Mouse (Mus musculus) liver, embryonic 12.5 days (tissue): Measurements from ENCODE around the gene Rasgrp3. TPM values are rescaled to one million over a fixed set of nuclear protein-coding genes. Genes with fewer than 3 reads are reported as not detected.
A peak's percentile ranks its signal among the peaks of the same experiment; 100 is the strongest.

Experiments
- ATAC-seq: fragments of 200-750 bp; cut with Nextera tagmentation; 2 replicates; pipeline ENCODE4 v1.8.0; 2017; ENCODE audit warnings: moderate number of reproducible peaks, mild to moderate bottlenecking, moderate library complexity
- H3K27ac ChIP-seq: fragments of 300-500 bp; sonication (generic); 2 replicates; pipeline ENCODE4 v1.5.1; 2016; ENCODE audit warnings: mild to moderate bottlenecking
- H3K27me3 ChIP-seq: fragments of 300-500 bp; sonication (generic); replicated peaks from 2 replicates; pipeline ENCODE4 v1.6.1; 2016; ENCODE audit warnings: mild to moderate bottlenecking, moderate library complexity
- H3K36me3 ChIP-seq: fragments of 300-500 bp; sonication (generic); 2 replicates; pipeline ENCODE4 v1.6.1; 2016; ENCODE audit warnings: mild to moderate bottlenecking, moderate library complexity
- H3K4me1 ChIP-seq: fragments of 300-500 bp; sonication (generic); 2 replicates; pipeline ENCODE4 v1.6.1; 2016
- H3K4me2 ChIP-seq: fragments of 300-500 bp; sonication (generic); 2 replicates; pipeline ENCODE4 v1.6.1; 2016; ENCODE audit warnings: mild to moderate bottlenecking, moderate library complexity
- H3K4me3 ChIP-seq: fragments of 300-500 bp; sonication (generic); 2 replicates; pipeline ENCODE4 v1.5.1; 2016; ENCODE audit warnings: mild to moderate bottlenecking, moderate library complexity
- H3K9ac ChIP-seq: fragments of 300-500 bp; sonication (generic); 2 replicates; pipeline ENCODE4 v1.6.1; 2016; ENCODE audit warnings: mild to moderate bottlenecking, moderate library complexity
- H3K9me3 ChIP-seq: fragments of 300-500 bp; sonication (generic); replicated peaks from 2 replicates; pipeline ENCODE4 v1.6.1; 2016; ENCODE audit warnings: mild to moderate bottlenecking, moderate library complexity
- WGBS: fragments of 180-500 bp; shearing (Covaris S2); methylation state at CpG from one replicate; pipeline ENCODE4 v1.1.7; 2016; ENCODE audit not compliant: insufficient replicate concordance; 5-methylcytosine and 5-hydroxymethylcytosine counted together
- polyA plus RNA-seq: library from polyadenylated mRNA; unstranded; fragments of >200 nt; fragmentation: Nextera tagmentation; extraction: Ambion mirVana; gene quantifications from 2 replicates; pipeline ENCODE4 v1.2.1, GENCODE M21; 2016

Rasgrp3 gene
- polyA plus RNA-seq, 1 experiment from 2014 or later = 6.3 TPM

DNA sequence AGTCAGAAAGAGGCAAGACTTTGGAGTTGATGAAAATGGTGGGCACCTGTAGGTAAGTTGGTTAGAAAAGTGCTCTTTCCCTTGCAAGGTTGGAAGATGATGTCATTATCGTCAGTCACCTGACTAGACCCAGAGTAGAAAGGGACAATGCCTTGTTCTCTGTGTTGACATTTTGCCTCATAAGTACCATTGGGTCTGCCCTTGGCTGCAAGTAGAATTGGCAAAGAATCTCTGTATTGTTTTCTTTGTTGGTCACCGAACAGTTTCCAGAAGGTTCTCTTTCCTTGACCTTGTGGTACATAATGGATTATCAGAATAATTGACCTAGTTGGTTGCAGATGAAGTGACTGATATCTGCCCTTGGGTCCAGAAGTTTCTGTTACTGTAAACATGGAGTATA, 27.9 kb downstream of the Rasgrp3 start:
- Histone ChIP-seq H3K27ac (no peak overlapping the region), H3K4me2 (no peak overlapping the region), H3K4me1 (peaks cover 16% of the 10 kb centered on the region; the same call in 1 of the 2 replicates), H3K9me3 (no peaks in the 10 kb centered on the region), H3K4me3 (no peak overlapping the region), H3K9ac (no peak overlapping the region), H3K27me3 (no peaks in the 10 kb centered on the region), H3K36me3 (no peaks in the 10 kb centered on the region)
- no peak for ATAC-seq
- 75% methylated on average over 2 of the region's 2 CpGs for WGBS

DNA sequence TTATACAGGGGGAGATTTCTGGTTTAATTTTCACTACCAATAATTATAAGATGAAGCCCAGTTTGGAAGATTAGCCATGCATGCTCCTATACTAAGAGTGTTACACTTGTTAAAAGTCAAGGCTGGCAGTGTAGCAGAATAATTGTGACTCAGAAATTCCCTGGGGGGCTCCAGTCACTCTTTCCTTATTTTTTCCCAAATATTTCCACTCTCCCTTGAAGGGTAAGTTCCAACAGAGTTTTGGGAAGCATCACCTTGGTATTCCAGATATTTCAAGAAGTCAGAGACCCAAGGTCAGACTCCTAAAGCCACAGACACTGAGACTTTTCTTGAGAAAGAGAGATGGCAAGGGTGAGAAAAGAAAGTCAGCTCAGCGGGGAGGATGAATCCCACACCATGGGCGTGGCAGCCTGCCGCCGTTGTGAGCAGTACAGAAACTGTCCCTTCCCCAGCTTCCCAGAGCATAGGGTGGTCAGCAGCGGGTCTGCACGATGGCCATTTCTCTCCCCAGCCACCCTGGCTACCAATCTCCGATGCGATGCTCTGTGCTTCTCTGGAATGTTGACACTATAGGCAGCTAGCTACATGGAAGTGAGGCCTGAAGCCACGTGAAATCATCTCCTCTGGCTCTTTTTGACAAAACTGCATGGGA, 28.8 kb downstream of the Rasgrp3 start:
- Histone ChIP-seq H3K9ac (no peak overlapping the region), H3K4me1 (peaks cover 16% of the 10 kb centered on the region; the same call in 1 of the 2 replicates), H3K36me3 (no peaks in the 10 kb centered on the region), H3K27ac (no peak overlapping the region), H3K4me2 (peak overlapping the region; percentile 51), H3K27me3 (no peaks in the 10 kb centered on the region), H3K4me3 (no peak overlapping the region), H3K9me3 (no peaks in the 10 kb centered on the region)
- peak; percentile 24; the same call in 1 of the 2 replicates for ATAC-seq
- 5% methylated on average over 9 of the region's 9 CpGs for WGBS

DNA sequence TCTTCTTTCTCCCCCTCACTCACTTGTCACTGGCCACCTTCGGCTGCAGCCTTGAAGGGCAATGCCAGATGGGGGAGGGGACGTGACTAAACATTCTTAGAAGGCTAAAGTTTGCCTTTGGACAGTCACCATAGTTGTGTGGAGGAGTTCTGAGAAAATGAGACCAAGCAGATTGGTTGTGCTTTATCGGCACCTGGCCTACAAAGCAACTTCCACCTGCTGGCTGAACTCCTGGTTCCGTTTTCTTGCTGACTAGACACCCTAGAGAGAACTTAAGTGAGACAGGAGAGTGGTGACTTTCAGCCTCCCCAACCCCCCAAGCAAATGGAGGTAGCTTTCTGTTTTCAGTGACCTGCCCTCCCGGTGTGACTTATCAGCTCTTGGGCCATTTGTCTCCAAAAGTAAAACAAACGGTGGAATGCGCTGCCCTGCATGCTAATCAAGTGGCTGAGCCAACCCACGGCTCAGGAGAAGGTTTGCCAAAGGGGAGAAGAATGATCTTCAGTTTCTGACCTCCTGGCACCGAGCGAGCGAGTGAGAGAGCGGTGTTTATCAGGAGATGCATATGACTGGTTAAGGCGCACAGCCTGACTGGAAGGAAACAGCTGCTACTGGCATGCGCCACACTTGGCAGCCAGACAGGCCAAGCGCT, 29.4 kb downstream of the Rasgrp3 start:
- 3% methylated on average over 15 of the region's 15 CpGs for WGBS
- Histone ChIP-seq H3K4me3 (peak overlapping the region; percentile 14; the same call in 1 of the 2 replicates), H3K9ac (no peak overlapping the region), H3K4me2 (peak overlapping the region; percentile 51), H3K4me1 (peaks cover 16% of the 10 kb centered on the region; the same call in 1 of the 2 replicates), H3K27me3 (no peaks in the 10 kb centered on the region), H3K9me3 (no peaks in the 10 kb centered on the region), H3K36me3 (no peaks in the 10 kb centered on the region), H3K27ac (no peak overlapping the region)
- ATAC-seq = peak; percentile 40; the same call in 1 of the 2 replicates

GRCm38 (mm10) chr17:75465635-75465997, 29.9 kb downstream of the Rasgrp3 start:
- Histone ChIP-seq H3K27me3 (no peaks in the 10 kb centered on the region), H3K36me3 (no peaks in the 10 kb centered on the region), H3K4me1 (peaks cover 16% of the 10 kb centered on the region; the same call in 1 of the 2 replicates), H3K27ac (no peak overlapping the region), H3K4me2 (peak overlapping the region; percentile 51), H3K9me3 (no peaks in the 10 kb centered on the region), H3K9ac (no peak overlapping the region), H3K4me3 (peak overlapping the region; percentile 14; the same call in 1 of the 2 replicates)
- no peak for ATAC-seq
- 18% methylated on average over 14 of the region's 14 CpGs for WGBS

- Histone ChIP-seq H3K4me2 (no peak overlapping the region), H3K4me3 (no peak overlapping the region), H3K36me3 (no peaks in the 10 kb centered on the region), H3K4me1 (peaks cover 16% of the 10 kb centered on the region; the same call in 1 of the 2 replicates), H3K27me3 (no peaks in the 10 kb centered on the region), H3K27ac (no peak overlapping the region), H3K9ac (no peak overlapping the region), H3K9me3 (no peaks in the 10 kb centered on the region)
- 50% methylated on average over 4 of the region's 4 CpGs for WGBS
- ATAC-seq = no peak
Observed at GRCm38 (mm10) chr17:75466948-75467347, 31.3 kb downstream of the Rasgrp3 start.

DNA sequence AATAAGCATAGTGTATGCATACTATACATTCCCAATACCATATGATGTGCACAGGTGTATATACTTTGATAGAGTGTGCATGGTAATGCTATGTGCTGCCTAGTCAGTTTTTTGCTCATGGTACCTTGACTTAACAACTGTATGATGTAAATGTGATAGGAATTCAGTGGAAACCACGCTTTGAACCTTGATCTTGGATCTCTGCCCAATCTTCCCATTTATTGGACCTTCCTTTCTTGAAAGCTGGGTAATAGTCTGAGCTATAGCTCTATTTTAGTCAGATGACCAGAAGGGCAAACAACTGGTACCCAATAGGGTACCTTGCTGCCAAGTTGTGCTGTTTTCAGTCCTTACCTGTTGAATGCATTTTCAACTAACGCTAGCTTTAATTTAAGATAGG, 31.8 kb downstream of the Rasgrp3 start:
- Histone ChIP-seq H3K4me3 (no peak overlapping the region), H3K9ac (no peak overlapping the region), H3K9me3 (no peaks in the 10 kb centered on the region), H3K27ac (no peak overlapping the region), H3K4me1 (peaks cover 16% of the 10 kb centered on the region; the same call in 1 of the 2 replicates), H3K4me2 (no peak overlapping the region), H3K27me3 (no peaks in the 10 kb centered on the region), H3K36me3 (no peaks in the 10 kb centered on the region)
- 63% methylated on average over 2 of the region's 2 CpGs for WGBS
- ATAC-seq = no peak

- no peaks in the 10 kb centered on the region for H3K36me3 ChIP-seq
- WGBS = 75% methylated on average over 10 of the region's 10 CpGs
- ATAC-seq = no peak
Observed at GRCm38 (mm10) chr17:75468479-75469114, 32.9 kb downstream of the Rasgrp3 start.

GRCm38 (mm10) chr17:75470325-75470724, 34.6 kb downstream of the Rasgrp3 start:
- no peaks in the 10 kb centered on the region for H3K9me3 ChIP-seq
- no peak overlapping the region for H3K4me3 ChIP-seq
- 66% methylated on average over 6 of the region's 6 CpGs for WGBS
- no peaks in the 10 kb centered on the region for H3K27me3 ChIP-seq
- no peak overlapping the region for H3K9ac ChIP-seq
- no peak overlapping the region for H3K27ac ChIP-seq
- ATAC-seq = no peak
- no peaks in the 10 kb centered on the region for H3K36me3 ChIP-seq
- no peak overlapping the region for H3K4me2 ChIP-seq
- peaks cover 7% of the 10 kb centered on the region; the same call in 1 of the 2 replicates for H3K4me1 ChIP-seq

More at GRCm38 (mm10) chr17:75468479-75469114, 32.9 kb downstream of the Rasgrp3 start:
- H3K4me3 ChIP-seq = no peak overlapping the region
- H3K9me3 ChIP-seq = no peaks in the 10 kb centered on the region
- H3K9ac ChIP-seq = no peak overlapping the region
- H3K27me3 ChIP-seq = no peaks in the 10 kb centered on the region
- H3K4me2 ChIP-seq = no peak overlapping the region
- peaks cover 16% of the 10 kb centered on the region; the same call in 1 of the 2 replicates for H3K4me1 ChIP-seq
- no peak overlapping the region for H3K27ac ChIP-seq

GRCm38 (mm10) chr17:75470885-75471610, 35.4 kb downstream of the Rasgrp3 start:
- peaks cover 8% of the 10 kb centered on the region for H3K4me1 ChIP-seq
- H3K9me3 ChIP-seq = no peaks in the 10 kb centered on the region
- no peak overlapping the region for H3K4me2 ChIP-seq
- 78% methylated on average over 7 of the region's 7 CpGs for WGBS
- H3K27me3 ChIP-seq = no peaks in the 10 kb centered on the region
- H3K9ac ChIP-seq = no peak overlapping the region
- no peak overlapping the region for H3K4me3 ChIP-seq
- no peak for ATAC-seq
- no peaks in the 10 kb centered on the region for H3K36me3 ChIP-seq
- no peak overlapping the region for H3K27ac ChIP-seq

DNA sequence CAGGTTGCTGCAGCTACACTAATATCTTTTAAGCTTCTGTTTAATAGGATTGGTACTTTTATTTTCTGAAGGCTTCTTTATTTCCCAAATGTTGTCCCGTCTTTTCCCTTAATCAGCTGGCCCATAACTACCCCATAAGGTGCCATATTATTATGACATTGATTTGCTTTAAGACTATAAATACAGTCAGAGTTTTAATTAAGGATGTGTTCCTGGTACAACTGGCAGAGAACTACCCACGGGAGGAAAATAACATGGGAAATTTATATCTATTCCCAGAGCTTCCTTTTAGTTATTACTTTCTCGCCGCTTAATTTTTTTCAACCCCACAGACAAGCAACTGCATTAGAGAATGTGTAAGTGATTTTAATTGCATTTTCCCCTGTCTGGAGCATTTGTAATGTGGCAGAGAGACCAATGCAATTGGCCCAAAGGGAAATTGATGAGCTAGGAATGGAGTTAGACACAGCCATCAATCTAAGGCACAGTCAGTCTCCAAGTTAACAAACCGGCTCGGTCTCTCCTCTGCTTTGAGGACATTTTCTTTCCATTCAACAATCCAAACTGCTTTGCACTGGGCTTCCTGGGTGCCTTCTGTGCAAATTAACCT, 36.1 kb downstream of the Rasgrp3 start:
- Histone ChIP-seq H3K4me1 (peaks cover 10% of the 10 kb centered on the region), H3K27ac (no peak overlapping the region), H3K9ac (no peak overlapping the region), H3K27me3 (no peaks in the 10 kb centered on the region), H3K4me2 (no peak overlapping the region), H3K4me3 (no peak overlapping the region), H3K9me3 (no peaks in the 10 kb centered on the region), H3K36me3 (no peaks in the 10 kb centered on the region)
- ATAC-seq = no peak
- 79% methylated on average over 6 of the region's 6 CpGs for WGBS

DNA sequence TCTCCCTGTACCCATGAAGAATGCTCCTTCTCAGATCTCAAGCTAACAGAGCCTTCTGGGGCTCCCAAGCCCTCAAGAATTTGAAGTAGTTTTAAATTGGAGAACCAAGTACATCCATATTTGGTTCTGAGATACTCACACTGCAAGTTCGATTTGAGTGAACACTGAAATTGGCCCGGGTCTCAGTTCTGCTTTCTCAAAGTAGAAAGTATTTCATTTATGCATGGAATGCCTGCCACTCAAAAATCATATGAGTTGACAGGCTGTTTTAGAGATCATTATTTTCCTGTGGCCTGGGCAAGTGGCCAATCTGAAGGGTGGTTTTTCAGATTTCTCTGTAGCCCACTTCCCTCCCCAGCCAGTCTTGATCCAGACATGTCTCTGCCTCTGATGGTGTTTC, 36.7 kb downstream of the Rasgrp3 start:
- no peak overlapping the region for H3K27ac ChIP-seq
- WGBS = 60% methylated on average over 2 of the region's 2 CpGs
- no peak for ATAC-seq

More for the DNA sequence above, 36.7 kb downstream of the Rasgrp3 start:
- Histone ChIP-seq H3K9me3 (no peaks in the 10 kb centered on the region), H3K9ac (no peak overlapping the region), H3K27me3 (no peaks in the 10 kb centered on the region), H3K36me3 (no peaks in the 10 kb centered on the region), H3K4me2 (no peak overlapping the region), H3K4me3 (no peak overlapping the region), H3K4me1 (peaks cover 16% of the 10 kb centered on the region)
